Comparison of ENCODE assay signal across 11 mouse cellular contexts in the genomic region with DNA sequence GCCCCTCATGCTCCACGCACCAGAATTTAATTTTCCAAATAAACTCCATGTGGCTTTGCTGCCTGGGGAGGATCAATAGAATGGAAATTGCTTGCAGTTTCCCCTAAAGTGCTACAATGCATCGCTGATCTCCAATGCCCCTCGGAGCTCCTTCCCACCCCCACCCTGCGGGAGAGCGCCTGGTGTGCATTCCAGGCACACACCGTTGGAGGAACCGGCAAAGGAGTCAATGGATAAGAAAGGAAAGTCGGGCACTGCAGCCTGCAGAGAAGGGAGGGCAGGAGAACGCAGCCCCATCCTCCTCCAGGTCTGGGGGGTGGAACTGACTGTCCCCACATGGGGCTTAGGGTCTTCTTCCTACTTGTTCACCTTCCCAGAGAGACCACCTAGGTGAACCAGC.
DNase-seq lines count a peak whose midpoint lies in the region; ATAC-seq and TF ChIP-seq lines count a peak whose summit lies in the region.
"Had no signal": no experiment of that assay in that cellular context is flagged by ENCODE, and none has a peak within 500 bp of the region (broad histone marks: within the 10 kb centered on the region; RNA-seq: fewer than 3 reads in every experiment).

No protein-coding gene starts in this region.

- peaks cover 5% of the 10 kb centered on the region for H3K27me3 ChIP-seq in hindbrain, embryonic 10.5 days (ENCODE audit: insufficient read depth, poor library complexity, severe bottlenecking)
- H3K27me3 ChIP-seq in limb, embryonic 10.5 days (ENCODE audit: low read depth, poor library complexity, severe bottlenecking) = peaks cover 8% of the 10 kb centered on the region
- peaks cover 3% of the 10 kb centered on the region; the same call in 1 of the 2 replicates for H3K27me3 ChIP-seq in midbrain, postnatal 0 days (ENCODE audit: insufficient read depth, low read length)

- H3K27ac ChIP-seq in hindbrain, embryonic 10.5 days = peak overlapping the region; percentile 72; the same call in 1 of the 2 replicates
- peak overlapping the region; percentile 72 for H3K27ac ChIP-seq in limb, embryonic 10.5 days
- no peak overlapping the region for H3K27ac ChIP-seq in midbrain, postnatal 0 days (ENCODE audit: low read depth, low read length)

- peak; percentile 43 to 53 for DNase-seq in kidney, postnatal 4 days
- DNase-seq in kidney, postnatal 36 days = no peak
- peak; percentile 21 for DNase-seq in hindbrain, embryonic 10.5 days (ENCODE audit: low spot score)
- peak; percentile 51 for DNase-seq in limb, embryonic 10.5 days (ENCODE audit: low spot score)
- no peak for DNase-seq in midbrain, postnatal 0 days (ENCODE audit: low spot score)
- no peak for DNase-seq in right cerebral cortex, postnatal 4 days
- no peak for DNase-seq in thymus, postnatal 25 days
- DNase-seq: cerebellum, adult 8-10 months; gastrocnemius, postnatal 25 days; heart, postnatal 4 days; lung, postnatal 14 days had no signal

- no peak for ATAC-seq in midbrain, postnatal 0 days (ENCODE audit: low FRiP score)

- H3K4me3 ChIP-seq in hindbrain, embryonic 10.5 days = no peak overlapping the region; the same call in 1 of the 2 replicates
- peak overlapping the region; percentile 31 for H3K4me3 ChIP-seq in limb, embryonic 10.5 days
- no peak overlapping the region for H3K4me3 ChIP-seq in midbrain, postnatal 0 days (ENCODE audit: low read depth, low read length)

- peak overlapping the region; percentile 24; the same call in 1 of the 2 replicates for H3K4me2 ChIP-seq in midbrain, postnatal 0 days (ENCODE audit: low read depth, low read length, poor library complexity, severe bottlenecking)

- no peak for TF ChIP-seq CTCF in midbrain, postnatal 0 days (IDR thresholded peaks at IDR 0.05)

- no peaks in the 10 kb centered on the region for H3K9me3 ChIP-seq in hindbrain, embryonic 10.5 days
- H3K9me3 ChIP-seq in limb, embryonic 10.5 days (replicated peaks) = no peaks in the 10 kb centered on the region
- H3K9me3 ChIP-seq in midbrain, postnatal 0 days (ENCODE audit: low read length) = no peaks in the 10 kb centered on the region

- 3% methylated on average over 9 of the region's 9 CpGs for WGBS in hindbrain, embryonic 10.5 days
- WGBS in limb, embryonic 10.5 days = 3% methylated on average over 9 of the region's 9 CpGs
- WGBS in midbrain, postnatal 0 days = 3% methylated on average over 9 of the region's 9 CpGs

- H3K9ac ChIP-seq in midbrain, postnatal 0 days (replicated peaks; ENCODE audit: low read length, poor library complexity, severe bottlenecking) = no peak overlapping the region

- H3K36me3 ChIP-seq in hindbrain, embryonic 10.5 days = no peaks in the 10 kb centered on the region
- no peaks in the 10 kb centered on the region for H3K36me3 ChIP-seq in limb, embryonic 10.5 days
- H3K36me3 ChIP-seq in midbrain, postnatal 0 days (ENCODE audit: insufficient read depth, low read length) = no peaks in the 10 kb centered on the region

- H3K4me1 ChIP-seq in hindbrain, embryonic 10.5 days (replicated peaks) = peaks cover 43% of the 10 kb centered on the region
- H3K4me1 ChIP-seq in limb, embryonic 10.5 days = peaks cover 55% of the 10 kb centered on the region
- peaks cover 5% of the 10 kb centered on the region; the same call in 1 of the 2 replicates for H3K4me1 ChIP-seq in midbrain, postnatal 0 days (ENCODE audit: insufficient read depth, low read length)

Comparison
In these comparisons a context has a peak if more than half of its experiments do, and no peak if none do; other contexts are left out.
1. DNase-seq: peak in kidney, postnatal 4 days (2 of 2), hindbrain, embryonic 10.5 days (single experiment) and limb, embryonic 10.5 days (single experiment); none in kidney, postnatal 36 days (0 of 2), midbrain, postnatal 0 days (single experiment), right cerebral cortex, postnatal 4 days (single experiment) and thymus, postnatal 25 days (single experiment).